Mouse (Mus musculus) adrenal gland, postnatal 4 days (tissue): ENCODE data around the gene Abcf3. TPM values are rescaled to one million over a fixed set of nuclear protein-coding genes. Genes with fewer than 3 reads are reported as not detected.

Source experiments
- DNase-seq, 2 experiments: peaks; one replicate each; pipeline ENCODE4 v3.0.0; 2021 to 2022; ENCODE audit warnings: low spot score in 2 of 2, mixed read lengths in 2 of 2
- long read RNA-seq, 2 experiments: library from polyadenylated mRNA; stranded (forward); transcript quantifications; one replicate each; pipeline ENCODE4 v2.0.0; 2021
- total RNA-seq, 2 experiments: library from RNA; stranded (reverse); gene quantifications; 2 replicates each; pipeline ENCODE4 v1.2.3; 2021

The Abcf3 gene
- 10 to 100 TPM; 75.4 to 79.2 TPM for total RNA-seq
- long read RNA-seq, experiment 1, transcript Abcf3-201 (21 exons, 3,090 nt): major isoform, 34 of 49 reads
- long read RNA-seq, experiment 1, partial matches to known transcripts: 7 of 49 reads
- long read RNA-seq, experiment 1, other reads (novel, unspliced or antisense): 8 of 49 reads
- long read RNA-seq, experiment 2, transcript Abcf3-201 (21 exons, 3,090 nt): major isoform, 59 of 87 reads
- long read RNA-seq, experiment 2, partial matches to known transcripts: 9 of 87 reads
- long read RNA-seq, experiment 2, other reads (novel, unspliced or antisense): 19 of 87 reads

DNA sequence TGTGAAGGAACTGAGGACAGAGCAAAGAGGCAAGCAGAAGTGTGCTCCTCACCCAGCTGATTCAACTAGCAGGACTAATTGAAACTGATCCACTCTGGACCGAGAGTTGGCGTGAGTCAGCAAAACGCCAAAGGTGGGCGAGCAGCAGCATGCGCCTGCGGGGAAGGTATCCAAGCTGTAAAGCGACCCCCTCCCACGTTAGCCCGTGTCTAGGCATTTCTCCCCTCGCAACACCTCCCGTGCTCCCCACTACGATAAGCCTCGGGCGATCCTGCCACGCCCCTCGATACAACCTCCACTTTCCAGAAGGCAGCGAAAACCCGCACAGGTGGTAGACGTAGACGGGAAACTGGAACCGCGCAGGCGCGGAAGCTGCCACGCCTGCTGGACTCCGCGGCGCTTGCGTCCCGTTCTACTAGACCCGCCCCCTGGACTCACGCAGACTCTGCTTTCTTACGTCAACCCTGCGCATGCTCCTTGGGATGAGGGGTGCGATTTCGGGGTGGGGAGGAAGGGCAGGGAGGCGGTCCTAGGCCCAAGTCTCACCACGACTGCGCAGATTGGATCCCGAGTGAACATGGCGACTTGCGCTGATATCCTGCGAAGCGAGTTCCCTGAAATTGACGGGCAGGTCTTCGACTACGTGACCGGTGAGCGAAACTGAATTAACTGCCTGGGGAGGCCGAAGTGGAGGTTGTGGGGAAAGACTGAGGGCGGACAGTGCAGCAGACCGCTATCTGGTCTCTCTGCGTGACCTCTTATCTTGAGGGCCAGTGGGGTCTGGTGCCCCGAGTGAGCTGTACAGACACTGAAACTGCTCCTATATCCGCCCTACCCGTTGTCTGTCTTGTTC is at the start of gene Abcf3:
Gene Abcf3, plus strand, starts transcription at position 482 of the 853 bp plus-strand sequence.
- DNase-seq: peak; percentile 84 to 96

DNA sequence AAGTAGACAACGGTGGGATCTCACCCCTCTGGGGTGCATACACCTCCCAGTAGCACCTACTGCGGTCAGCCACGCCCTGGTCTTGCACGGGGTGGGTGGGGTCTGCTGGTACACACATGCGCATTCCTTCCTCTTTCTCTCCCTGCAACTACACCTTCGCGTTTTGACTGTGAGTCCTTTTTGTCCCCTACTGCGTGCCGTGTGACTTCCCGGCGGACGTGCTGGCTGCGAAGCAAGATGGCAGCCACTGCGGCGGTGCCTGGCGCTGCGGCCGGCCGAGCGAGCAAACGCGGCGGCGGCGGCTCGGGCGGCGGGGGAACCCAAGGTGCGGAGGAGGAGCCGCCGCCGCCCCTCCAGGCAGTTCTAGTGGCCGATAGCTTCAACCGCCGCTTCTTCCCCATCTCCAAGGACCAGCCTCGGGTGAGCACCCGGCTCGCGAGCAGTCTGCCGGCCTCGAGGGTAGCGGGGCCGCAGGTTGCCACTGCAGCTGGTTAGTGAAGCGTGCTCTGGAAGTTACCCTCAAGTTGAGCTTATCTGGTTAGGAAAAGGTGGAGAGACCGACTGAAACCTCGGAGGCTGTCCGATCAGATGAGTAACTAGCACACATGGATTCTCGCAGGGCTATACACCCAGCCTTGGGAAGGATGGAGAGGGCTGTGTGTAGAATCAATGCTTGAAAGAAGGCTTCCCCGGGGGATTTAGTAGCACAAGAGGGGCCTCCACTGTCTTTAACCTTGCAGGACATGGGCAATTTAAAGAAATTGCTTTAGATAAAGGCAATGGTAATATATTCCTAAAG is 49.5 kb upstream of the Abcf3 start, which contains the start of gene Eif2b5:
Gene Eif2b5, plus strand, starts transcription at position 141 of the 799 bp plus-strand sequence.
- DNase-seq: peak; percentile 78 to 90

DNA sequence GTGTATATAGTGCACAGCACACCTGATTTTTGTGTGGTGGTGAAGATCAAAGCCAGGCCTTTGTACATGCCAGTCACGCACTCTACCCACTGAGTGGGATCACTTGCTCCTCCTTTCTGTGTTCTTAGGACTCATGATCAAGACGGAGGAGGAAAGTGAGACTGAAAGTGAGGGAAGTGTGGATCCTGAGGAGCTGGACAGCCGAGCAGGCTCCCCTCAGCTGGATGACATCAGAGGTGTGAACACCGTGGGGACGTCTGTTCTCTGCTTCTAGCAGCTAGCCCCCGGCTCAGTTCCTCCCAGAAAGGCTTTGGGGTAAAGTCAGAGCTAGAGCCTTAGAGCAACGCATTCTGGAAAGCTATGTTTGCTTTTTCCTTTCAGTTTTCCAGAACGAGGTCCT is 42.4 kb upstream of the Abcf3 start:
- DNase-seq: no peak

DNA sequence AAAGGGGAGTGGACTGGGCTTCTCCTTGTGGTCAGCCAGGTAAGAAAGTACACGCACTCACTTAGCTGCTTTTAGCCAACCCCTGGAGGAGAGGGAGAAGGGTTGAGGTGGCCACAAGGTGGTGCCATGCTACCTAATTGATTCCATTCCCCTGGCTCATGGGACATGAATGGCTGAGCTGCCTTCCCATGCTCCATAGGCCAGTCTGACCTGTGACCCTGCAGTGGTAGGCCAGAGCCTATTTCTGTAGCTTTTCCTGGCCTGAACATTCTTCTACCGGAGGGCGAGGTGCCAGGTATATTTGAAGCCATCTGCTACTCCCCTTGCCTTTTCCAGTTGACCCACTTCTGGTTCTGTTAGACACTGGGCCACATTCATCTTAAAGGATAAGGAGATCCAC is 39.0 kb upstream of the Abcf3 start:
- no peak for DNase-seq

DNA sequence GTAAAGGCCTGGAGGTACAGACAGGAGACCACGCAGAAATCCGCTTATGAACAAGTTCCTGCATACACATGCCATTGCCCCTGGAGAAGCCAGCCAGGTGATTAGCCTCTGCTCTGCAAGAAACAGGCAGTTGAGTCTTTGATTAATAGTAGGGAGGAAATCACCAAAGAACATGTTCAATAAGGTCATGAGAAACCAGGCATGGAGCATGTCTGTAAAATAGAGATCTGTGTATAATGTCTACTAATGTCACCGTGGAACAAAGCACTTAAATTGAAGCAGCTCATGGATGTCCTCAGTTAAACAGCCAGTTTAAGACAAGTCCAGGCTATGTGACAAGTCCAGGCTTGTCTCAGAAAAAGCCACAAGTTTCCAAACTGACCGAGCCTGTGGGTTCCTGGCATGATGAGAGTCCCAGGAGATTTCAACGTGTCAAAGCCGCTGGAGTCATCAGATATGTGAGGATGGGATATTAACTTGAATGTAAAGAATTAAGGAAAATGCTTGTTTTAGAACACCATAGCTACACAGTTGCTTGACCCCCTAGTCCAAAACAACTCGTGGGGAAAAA is 37.0 kb upstream of the Abcf3 start:
- DNase-seq: no peak

DNA sequence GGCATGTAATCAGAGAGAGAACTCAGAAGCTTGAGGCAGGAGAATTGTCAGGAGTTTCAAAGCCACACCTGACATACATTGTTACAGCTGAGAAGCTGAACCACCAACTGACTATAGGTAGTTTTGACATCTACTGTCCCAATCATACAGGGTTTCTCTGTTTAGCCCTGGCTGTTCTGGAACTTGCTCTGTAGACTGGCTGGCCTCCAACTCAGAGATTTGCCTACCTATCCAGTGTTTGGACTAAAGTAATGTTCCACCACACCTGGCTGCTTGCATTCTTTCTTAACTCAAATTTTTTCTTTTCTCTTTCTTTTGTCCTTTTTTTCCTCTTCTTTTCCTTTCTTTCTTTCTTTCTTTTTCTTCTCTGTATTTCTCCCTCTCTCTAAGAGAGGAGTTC is 32.3 kb upstream of the Abcf3 start:
- no peak for DNase-seq

DNA sequence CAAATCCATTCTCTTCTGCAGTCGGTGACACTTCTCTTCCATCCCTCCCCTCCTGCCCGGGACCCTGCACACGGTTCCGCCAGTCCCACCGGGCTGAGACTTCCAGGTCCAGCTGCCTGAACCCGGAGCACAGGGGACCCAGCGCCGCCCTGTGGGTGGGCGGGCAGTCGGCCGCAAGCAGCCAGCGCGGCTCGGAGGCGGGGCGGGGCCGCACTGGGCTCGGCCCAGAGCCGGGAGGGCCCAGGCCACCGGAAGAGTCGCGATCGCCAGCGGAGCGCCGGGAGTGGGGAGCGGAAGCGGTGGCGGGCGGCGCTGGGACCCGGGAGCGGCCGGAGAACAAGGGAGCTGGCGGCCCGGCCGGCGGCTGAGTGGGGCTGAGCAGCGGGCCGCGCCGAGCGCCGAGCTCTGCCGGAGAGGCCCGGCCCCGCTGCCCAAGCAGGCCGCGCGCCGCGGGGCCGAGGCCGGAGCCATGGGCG is 31.6 kb upstream of the Abcf3 start, which contains the start of gene Dvl3:
Gene Dvl3, plus strand, starts transcription at position 257 of the 476 bp plus-strand sequence.
- peak; percentile 83 to 87 for DNase-seq

DNA sequence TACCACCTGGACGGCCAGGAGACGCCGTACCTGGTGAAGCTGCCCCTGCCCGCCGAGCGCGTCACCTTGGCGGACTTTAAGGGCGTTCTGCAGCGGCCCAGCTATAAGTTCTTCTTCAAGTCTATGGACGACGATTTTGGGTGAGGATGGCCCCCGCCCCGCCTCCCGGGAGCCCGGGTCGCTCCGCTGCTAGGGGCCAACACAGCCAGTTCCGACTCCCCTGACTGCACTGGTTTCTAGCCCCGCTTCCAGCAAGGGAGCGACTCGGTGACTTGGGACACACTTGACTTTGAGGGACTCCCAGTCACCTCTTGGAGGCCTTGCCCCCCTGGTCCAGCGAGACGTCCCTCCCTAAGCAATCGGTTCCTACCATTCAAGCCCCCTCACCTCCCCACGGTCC is 31.2 kb upstream of the Abcf3 start:
- DNase-seq: peak in 1 of 2 experiments; percentile 23

DNA sequence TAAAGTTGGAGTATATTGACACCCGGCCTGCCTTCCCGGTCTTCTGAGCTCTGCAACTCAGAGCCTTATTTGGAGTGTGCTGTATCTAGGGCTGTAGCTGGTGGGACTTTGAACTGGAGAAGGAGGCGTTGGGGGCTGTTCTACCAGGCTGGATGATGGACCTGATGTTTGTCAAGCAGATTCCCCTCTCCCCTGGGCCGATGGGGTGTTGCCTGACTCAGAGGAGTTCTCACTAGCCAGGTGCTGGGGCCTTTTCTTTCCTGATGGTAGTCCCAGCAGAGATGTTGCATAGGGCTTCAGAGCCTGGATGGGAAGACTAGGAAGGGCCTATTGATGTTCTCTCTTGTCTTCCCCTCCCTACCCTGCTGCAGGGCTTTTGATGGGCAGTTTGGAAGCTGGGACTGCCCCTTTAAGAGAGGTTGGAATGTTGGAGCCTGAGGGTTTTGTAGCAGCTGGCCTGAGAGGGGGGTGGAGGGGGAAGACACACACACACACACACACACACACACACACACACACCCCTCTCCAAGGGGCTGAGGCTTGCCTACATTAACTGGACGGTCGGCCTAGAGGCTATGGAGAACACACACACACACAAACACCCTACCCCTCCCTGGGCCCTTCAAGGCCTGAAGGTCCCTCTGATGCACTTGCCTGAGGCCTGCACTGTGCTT is 30.5 kb upstream of the Abcf3 start:
- DNase-seq: no peak

DNA sequence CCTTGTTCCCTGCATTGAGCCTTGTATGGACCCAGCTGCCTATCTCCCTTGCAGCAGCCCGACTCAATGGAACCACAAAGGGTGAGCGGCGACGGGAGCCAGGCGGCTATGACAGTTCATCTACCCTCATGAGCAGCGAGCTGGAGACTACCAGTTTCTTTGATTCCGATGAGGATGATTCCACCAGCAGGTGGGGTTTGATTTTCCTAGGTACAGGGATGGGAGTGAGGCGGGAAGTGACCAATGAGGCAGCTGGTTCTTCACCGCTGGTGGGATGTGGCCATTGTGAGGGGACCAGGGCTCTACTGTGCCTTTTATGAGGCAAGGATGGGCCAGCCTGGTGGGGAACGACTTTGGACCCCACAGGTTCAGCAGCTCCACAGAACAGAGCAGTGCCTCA is 24.5 kb upstream of the Abcf3 start:
- no peak for DNase-seq

DNA sequence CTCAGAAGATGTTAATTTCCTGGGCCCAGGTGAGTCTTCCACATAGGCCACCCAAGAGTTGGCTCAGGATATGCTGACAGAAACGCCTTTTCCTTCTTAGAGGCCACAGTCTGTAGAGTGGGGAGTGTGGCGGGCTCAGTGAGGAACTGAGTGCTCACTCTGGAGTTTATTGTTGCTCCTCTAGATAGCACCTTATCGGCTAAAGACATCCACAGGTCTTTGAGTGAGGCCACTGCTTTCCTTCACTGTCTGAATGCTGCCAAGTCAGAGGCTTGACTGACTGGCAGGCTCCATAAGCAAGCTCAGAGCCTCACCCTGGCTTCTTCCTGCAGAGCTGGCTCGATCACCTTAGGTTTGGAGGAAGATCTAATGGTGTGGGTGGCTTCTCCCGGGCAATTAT is 19.6 kb upstream of the Abcf3 start:
- no peak for DNase-seq

DNA sequence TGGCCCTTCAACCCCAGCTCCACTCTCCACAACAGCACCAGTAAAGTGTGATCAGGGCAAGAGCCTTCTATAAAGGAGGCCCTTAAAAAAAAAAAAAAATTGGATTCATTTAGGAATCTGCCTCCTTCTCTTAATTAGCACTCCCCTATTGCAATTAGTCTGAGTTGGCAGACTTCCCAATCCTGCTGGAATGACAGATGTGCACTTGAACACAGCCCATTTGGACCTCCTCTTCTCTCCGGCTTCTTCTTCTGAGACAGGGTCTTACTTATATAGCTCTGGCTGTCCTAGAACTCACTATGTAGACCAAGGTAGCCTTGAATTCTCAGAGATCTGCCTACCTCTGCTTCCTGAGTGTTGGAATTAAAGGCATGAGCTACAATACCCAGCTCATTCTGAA is 19.0 kb upstream of the Abcf3 start:
- no peak for DNase-seq

DNA sequence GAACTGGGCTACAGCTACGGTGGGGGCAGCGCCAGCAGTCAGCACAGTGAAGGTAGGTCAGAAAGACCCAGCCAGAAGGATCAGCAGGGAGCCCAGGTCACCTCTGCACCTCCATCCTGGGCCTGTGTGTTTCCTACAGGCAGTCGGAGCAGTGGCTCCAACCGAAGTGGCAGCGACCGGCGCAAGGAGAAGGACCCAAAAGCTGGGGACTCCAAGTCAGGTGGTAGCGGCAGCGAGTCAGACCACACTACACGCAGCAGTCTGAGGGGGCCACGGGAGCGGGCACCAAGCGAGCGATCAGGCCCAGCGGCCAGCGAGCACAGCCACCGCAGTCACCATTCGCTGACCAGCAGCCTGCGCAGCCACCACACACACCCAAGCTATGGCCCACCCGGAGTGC is 17.4 kb upstream of the Abcf3 start:
- no peak for DNase-seq

DNA sequence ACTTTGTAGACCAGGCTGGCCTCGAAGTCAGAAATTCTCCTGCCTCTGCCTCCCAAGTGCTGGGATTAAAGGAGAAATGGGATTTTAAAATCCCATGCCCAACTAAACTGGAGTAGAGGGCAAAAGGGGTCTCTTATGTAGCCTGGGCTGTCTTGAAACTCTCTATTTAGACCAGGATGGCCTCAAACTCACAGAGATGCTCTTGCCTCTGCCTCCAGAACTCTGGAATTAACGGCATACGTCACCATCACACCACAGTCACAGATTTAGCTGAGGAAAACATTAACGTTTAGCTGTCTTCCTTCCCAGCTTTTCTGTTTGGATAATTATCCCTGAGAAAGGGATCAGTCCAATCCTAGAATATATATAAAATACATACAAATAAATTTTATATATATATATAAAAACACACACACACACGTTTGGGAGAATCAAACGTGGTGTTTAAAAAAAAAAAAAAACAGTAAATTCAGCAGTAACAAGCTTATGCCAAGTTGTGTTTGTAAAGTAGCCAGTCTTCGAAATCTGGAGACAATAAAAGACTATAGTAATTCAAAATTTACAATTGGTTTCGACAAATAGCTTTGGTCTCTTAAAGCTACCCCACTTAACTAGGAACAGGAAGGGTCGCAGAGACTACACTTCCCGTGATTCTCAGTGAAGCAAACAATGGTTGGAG is 13.6 kb upstream of the Abcf3 start:
- no peak for DNase-seq

DNA sequence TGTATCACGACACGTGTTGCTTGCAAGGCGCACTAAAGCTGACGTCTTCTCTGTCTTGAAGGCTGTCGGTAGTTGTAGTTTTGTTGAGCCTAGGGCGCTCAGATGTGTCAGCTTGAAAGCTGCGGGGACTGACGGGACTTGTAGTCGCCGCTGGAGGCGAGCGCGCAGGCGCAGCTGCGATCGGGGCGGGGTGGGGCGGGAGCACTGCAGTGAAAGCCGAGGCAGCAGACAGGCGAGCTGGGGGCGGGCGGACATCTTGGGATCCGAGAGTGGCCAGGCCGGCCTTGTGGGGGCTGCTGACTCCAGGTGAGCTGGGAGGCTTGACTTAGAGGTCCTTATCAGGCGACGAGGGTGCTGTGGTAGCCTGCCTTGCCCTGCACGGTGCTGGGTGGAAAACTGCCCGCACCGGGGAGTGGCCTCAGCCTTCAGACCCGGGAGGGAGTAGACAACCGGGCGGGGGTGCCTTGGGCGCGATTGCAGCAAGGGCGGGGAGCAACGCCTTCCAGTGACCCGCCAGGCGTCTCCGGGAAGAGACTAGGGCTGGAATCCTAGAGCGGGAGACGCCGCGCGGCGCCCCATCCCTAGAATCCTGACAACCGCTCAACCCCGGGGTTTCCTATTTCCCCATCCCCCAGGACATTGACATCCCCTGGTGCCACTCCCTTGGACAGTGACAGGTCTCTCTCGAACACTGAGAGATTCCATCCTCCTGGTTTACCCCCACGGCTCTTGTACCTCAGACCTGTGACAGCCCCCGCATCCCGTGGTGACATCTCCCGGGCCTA is 12.9 kb upstream of the Abcf3 start, which contains the start of gene Ap2m1:
Gene Ap2m1, plus strand, starts transcription at position 183 of the 785 bp plus-strand sequence.
- DNase-seq: peak; percentile 70 to 83

DNA sequence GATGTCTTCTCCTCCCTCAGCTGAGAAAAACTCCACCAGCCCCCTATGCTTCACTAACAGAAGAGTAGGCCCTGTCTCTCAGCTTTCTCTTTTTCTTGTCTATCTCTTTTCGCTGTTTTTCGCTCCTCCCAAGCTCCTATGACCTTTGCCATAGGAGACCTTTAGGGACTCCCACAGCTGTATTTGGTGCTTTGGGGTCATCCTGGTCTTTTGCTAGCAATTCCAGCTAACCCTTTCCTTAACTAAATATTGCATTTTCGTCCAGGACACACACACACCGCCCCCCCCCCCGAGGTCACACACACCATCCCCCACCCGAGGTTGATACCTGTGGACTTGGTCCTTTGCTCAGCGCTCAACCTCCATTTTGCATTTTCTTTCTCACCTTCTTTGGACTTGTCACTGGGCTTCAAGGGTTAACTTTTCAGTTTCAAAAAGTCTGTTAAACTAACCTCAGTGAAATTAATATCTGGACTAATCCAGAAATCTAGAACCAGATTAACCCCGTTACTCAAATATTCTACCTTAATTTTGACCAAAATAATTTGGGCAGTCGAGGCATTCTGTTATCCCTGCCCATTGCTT is 12.2 kb upstream of the Abcf3 start:
- no peak for DNase-seq

DNA sequence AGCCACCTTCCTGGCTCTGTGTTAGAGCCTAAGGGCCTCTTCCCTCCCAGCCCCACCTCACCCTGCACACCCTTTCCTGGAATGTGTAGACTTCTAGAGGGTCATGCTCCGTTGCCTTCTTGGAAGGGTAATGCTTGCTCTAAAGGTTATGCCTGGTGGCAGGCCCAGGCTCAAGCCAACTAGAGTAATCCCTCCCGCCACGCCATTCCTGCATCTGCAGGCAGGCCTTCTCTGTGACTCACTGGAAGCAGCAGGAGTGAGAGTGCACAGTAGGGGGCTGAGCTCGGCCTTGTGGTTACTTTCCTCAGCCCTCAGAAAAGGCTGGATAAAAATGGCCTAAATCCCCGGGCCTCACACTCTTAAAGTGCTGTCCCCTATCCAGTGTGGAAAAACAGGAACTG is 11.3 kb upstream of the Abcf3 start:
- no peak for DNase-seq

DNA sequence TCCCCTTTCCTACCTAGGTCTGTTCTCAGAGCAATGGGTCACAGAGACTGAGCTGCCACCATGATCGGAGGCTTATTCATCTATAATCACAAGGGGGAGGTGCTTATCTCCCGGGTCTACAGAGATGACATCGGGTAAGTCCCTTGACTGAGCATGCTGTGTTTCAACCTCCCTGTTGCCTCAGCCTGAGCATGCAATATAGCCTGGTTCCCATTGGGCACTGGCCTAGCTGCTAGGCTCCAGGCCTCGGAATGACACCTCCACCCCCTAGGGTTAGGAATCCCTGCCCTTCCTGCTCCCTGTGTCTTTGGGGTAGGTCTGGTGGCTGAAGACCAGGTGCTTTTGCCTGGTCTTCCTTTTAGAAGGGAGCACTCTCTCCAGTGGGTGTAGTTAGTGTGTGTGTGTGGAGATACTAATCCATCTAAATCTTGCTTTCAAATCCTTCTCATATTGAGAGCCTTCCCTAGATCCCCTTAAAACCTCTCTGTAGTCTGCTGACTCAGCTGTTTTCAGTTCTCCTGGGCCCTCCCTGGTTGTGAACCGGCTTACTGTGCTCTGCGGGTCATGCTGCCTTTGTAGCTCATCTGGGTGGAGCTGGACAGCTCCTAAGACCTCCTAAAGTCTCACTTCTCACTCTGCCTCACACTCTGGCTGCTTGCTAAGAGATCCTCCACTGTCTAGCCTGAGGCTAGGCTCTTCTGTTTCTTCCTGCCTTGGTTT is 10.6 kb upstream of the Abcf3 start:
- no peak for DNase-seq
